Mouse (Mus musculus) spleen, adult 2 months (tissue): ENCODE measurements around the gene Strip1. TPM values are rescaled to one million over a fixed set of nuclear protein-coding genes. Genes with fewer than 3 reads are reported as not detected.

Source experiments
- DNase-seq, 2 experiments: peaks; one replicate each; pipeline versions ENCODE4 v3.0.0 to v3.0.0-alpha.2; 2012 to 2021; ENCODE audit warnings: low spot score in 2 of 2, low read depth in 1 of 2
- H3K27ac ChIP-seq: fragments of 200-500 bp; 2 replicates; pipeline ENCODE4 v1.5.1; 2012; ENCODE audit warnings: low read length, inconsistent platforms; ENCODE audit not compliant: insufficient read depth
- H3K27me3 ChIP-seq: fragments of 200-500 bp; 2 replicates; pipeline ENCODE4 v1.6.1; 2012; ENCODE audit warnings: mild to moderate bottlenecking, moderate library complexity, low read length, inconsistent platforms; ENCODE audit not compliant: control insufficient read depth, insufficient read depth
- H3K36me3 ChIP-seq: fragments of 200-500 bp; 2 replicates; pipeline ENCODE4 v1.6.1; 2012; ENCODE audit warnings: mild to moderate bottlenecking, low read length, inconsistent platforms; ENCODE audit not compliant: control insufficient read depth, insufficient read depth
- H3K4me1 ChIP-seq: fragments of 200-500 bp; 2 replicates; pipeline ENCODE4 v1.6.1; 2011; ENCODE audit warnings: inconsistent platforms; ENCODE audit not compliant: control insufficient read depth, insufficient read depth, insufficient read length
- H3K4me3 ChIP-seq: fragments of 200-500 bp; 2 replicates; pipeline ENCODE4 v1.5.1; 2011; ENCODE audit warnings: mild to moderate bottlenecking, inconsistent platforms; ENCODE audit not compliant: insufficient read depth, insufficient read length; ENCODE audit errors: extremely low read depth
- CTCF ChIP-seq: fragments of 200-500 bp; IDR thresholded peaks from 2 replicates; pipeline ENCODE4 v1.5.1; 2011; ENCODE audit warnings: mild to moderate bottlenecking, inconsistent platforms; ENCODE audit not compliant: insufficient read depth, insufficient read length, insufficient replicate concordance; ENCODE audit errors: extremely low read depth
- POLR2A ChIP-seq: fragments of 200-500 bp; IDR thresholded peaks from 2 replicates; pipeline ENCODE4 v1.6.1; 2011; ENCODE audit warnings: low read depth, low read length, inconsistent platforms
- WGBS: fragments of 180-500 bp; shearing (Covaris S2); methylation state at CpG from one replicate; pipeline ENCODE4 v1.1.7; 2018; 5-methylcytosine and 5-hydroxymethylcytosine counted together
- polyA plus RNA-seq: library from polyadenylated mRNA; depleted of rRNA; stranded (reverse); fragments of >200 nt; gene quantifications from 2 replicates; pipeline ENCODE4 v1.2.3, GENCODE M21; 2012

Gene Strip1
- polyA plus RNA-seq, 1 experiment, result 36.0 TPM

DNA sequence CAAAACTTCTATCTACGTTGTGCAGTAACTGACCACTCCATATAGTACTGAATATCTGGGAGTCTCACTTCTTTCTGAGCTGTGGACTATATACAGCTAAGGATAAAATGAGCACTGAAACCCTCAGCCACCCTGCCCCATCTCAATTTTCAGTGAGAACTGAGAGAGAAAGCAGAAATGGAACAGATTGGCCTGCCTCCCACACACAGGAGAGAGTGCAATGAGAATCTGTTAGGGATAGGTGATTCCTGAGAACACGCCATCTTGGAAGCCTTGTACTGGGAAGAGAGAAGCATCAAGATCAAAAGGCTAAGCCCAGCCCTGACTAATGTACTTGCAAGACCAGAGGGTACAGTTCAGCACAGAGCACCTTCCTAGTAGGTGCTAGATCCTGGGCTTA is 2.9 kb downstream of the Strip1 start:
- H3K27me3 ChIP-seq, result no peaks in the 10 kb centered on the region
- TF ChIP-seq POLR2A (no peak), CTCF (no peak)
- DNase-seq, result no peak
- no peak overlapping the region for H3K27ac ChIP-seq
- WGBS, result 88% methylated on average over 2 of the region's 2 CpGs
- peaks cover 5% of the 10 kb centered on the region; the same call in 1 of the 2 replicates for H3K4me1 ChIP-seq
- no peak overlapping the region for H3K4me3 ChIP-seq
- H3K36me3 ChIP-seq, result peaks cover 14% of the 10 kb centered on the region

DNA sequence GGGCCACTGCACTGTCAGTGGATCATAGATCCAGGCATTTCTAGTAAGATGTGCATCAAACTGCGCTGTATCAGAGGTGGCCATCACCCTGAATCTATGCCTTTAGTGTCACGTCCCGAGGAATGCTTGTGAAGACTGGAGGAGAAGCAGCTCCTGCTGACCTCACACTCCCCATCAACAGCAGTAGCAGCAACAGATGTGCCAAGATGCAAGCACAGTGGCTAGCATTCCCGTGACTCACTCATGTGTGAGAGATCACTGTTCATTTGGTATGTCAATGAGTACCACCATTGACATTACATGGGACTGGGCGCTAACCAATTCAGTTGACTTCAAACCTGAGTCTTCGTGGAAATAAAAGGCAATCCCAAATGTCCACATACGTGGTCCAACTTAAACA is 3.9 kb downstream of the Strip1 start:
- Histone ChIP-seq H3K27me3 (no peaks in the 10 kb centered on the region), H3K4me1 (peaks cover 5% of the 10 kb centered on the region; the same call in 1 of the 2 replicates), H3K4me3 (no peak overlapping the region), H3K27ac (no peak overlapping the region), H3K36me3 (peaks cover 20% of the 10 kb centered on the region)
- TF ChIP-seq POLR2A (no peak), CTCF (no peak)
- 94% methylated on average over 7 of the region's 7 CpGs for WGBS
- no peak for DNase-seq

DNA sequence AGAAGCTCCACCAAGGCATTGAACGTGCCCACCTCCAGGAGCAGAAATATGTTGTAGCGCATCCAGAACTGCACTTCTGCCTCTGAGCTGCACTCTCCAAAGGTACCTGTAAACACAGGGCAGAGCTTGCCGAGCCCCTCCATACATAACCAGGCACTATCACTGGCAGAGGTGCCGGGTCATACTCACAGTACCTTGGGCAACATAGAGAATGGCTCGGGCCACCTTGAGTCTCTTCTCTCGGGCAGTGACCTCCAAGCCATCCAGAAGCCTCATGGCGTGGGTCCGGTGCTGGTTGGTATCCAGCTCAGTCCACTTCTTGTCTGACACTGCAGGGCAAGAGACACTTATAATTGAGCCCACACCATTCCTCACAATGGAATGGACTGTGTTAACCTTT is 4.7 kb downstream of the Strip1 start:
- TF ChIP-seq CTCF (no peak), POLR2A (no peak)
- H3K4me1 ChIP-seq, result peaks cover 5% of the 10 kb centered on the region; the same call in 1 of the 2 replicates
- no peak overlapping the region for H3K27ac ChIP-seq
- peaks cover 25% of the 10 kb centered on the region for H3K36me3 ChIP-seq
- no peak for DNase-seq
- H3K4me3 ChIP-seq, result no peak overlapping the region
- no peaks in the 10 kb centered on the region for H3K27me3 ChIP-seq
- 94% methylated on average over 8 of the region's 8 CpGs for WGBS

DNA sequence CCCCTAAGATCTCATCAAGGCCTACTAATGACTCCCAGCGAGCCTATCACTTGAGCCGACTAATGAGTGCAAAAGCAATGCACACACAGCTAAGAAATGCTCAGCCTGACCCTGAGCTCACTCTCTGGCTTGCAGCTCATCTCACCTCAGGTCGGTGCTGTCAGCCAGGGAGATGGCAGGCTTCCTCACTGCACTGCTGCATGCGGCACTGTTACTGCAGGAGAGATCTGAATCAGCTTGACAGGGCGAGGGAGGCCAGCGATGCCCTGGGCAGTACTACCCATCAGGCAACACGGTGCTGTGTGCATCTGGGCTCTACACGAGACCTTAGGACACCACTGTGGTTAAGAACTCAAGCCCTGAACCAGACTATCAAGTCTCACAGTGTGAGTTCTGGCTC is 6.0 kb downstream of the Strip1 start:
- no peak for DNase-seq
- Histone ChIP-seq H3K36me3 (peaks cover 31% of the 10 kb centered on the region), H3K27ac (no peak overlapping the region), H3K4me1 (peaks cover under 1% of the 10 kb centered on the region; the same call in 1 of the 2 replicates), H3K27me3 (no peaks in the 10 kb centered on the region), H3K4me3 (no peak overlapping the region)
- TF ChIP-seq CTCF (no peak), POLR2A (no peak)
- WGBS, result 95% methylated on average over 8 of the region's 8 CpGs

DNA sequence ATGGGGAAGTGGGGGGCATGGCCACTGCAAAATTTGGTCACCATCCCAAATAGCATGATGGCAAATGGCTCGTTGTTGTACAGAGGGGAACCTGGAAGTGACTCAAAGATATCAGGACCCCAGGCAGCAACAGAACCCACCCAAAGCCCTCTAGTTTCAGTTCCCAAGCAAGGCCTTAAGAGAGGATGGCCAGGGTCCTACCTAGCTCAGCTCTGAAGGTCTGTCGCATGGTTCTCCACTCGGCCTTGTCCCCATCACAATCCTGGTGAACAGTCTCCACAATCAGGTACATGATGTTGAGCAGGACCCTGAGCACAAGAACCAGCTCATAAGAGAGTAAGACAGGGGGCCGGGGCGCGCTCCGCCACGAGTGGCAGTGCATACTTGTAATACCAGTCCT is 7.1 kb downstream of the Strip1 start:
- TF ChIP-seq POLR2A (no peak), CTCF (no peak)
- Histone ChIP-seq H3K4me1 (no peaks in the 10 kb centered on the region), H3K4me3 (no peak overlapping the region), H3K36me3 (peaks cover 39% of the 10 kb centered on the region), H3K27me3 (no peaks in the 10 kb centered on the region), H3K27ac (no peak overlapping the region)
- DNase-seq, result no peak
- 88% methylated on average over 8 of the region's 8 CpGs for WGBS

DNA sequence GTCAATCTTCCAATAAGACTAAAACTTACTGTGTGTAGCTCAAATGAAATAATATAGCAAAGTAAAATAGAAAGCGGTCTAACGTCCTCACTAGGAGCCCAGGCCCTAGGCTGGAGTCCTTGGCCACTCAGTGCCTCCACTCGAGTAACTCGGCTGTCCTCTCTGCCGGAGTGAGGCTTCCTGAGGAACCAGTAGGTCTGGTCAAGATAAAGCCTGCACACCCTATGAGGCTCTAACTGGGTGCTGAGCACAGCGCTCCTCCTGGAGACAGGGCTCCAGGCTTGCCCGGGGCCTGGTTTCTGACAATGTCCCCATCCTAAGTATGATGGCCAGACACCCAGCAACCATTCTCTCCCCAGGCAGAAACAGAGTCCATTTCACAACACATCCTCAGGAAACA is 9.0 kb downstream of the Strip1 start:
- no peak for DNase-seq
- Histone ChIP-seq H3K4me3 (no peak overlapping the region), H3K4me1 (no peaks in the 10 kb centered on the region), H3K27me3 (no peaks in the 10 kb centered on the region), H3K27ac (no peak overlapping the region), H3K36me3 (peaks cover 50% of the 10 kb centered on the region)
- TF ChIP-seq POLR2A (no peak), CTCF (no peak)
- WGBS, result 98% methylated on average over 7 of the region's 7 CpGs

DNA sequence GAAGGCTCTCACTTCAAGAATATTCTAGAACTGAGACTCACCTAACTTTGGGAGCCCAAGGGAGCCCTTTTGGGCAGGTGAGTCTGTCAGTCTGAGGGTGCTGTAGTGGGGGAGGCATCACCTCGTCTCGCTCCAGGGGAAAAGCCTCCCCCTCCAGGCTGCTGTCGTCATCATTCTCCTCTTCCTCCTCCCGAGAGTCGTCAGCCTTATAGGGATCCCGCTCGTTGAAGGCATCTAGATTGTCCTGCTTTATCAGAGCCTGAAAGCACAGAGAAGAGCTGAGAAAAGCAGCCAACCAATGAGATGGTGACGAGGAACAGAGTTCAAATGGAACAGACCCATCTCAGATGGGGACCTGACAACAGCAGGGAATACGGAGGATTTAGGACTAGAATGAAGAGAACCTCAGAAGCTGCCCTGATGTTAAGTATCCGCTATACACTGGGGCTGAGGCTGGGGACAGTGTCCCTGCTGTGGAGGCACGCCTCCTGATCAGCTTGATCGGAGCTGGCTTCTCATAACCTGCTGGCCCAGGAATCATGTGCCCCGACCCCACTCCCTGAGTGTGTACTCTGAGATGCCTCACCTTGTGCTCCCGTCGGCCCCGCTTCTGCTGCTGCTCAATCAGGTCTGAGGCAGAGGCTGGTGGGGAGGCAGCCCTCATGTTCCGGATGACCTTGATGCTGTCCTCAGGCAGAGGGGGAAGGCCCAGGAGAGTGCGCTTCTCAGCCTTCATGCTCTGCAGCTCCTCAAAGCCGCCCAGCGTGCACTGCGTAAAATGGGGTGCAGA is 10.0 kb downstream of the Strip1 start:
- Histone ChIP-seq H3K4me3 (no peak overlapping the region), H3K27me3 (no peaks in the 10 kb centered on the region), H3K36me3 (peaks cover 57% of the 10 kb centered on the region), H3K27ac (no peak overlapping the region), H3K4me1 (no peaks in the 10 kb centered on the region)
- TF ChIP-seq CTCF (no peak), POLR2A (no peak)
- 92% methylated on average over 21 of the region's 21 CpGs for WGBS
- DNase-seq, result no peak
